ENCODE assay signal across 8 mouse cellular contexts in genomic region chr14:99099267-99099966, GRCm38 (mm10). TPM values are rescaled to one million over a fixed set of nuclear protein-coding genes. Genes with fewer than 3 reads are reported as not detected.
DNase-seq lines count a peak whose midpoint lies in the region; ATAC-seq and TF ChIP-seq lines count a peak whose summit lies in the region.

Gene Pibf1 (plus strand): TSS chr14:99099424.
Gene Dis3 (minus strand): TSS chr14:99099770.

- H3K4me1 ChIP-seq in hindbrain, postnatal 0 days (ENCODE audit: insufficient read depth, low read length): 0 out of 2 replicates have a peak, but pooled peaks cover 3% of the 10 kb centered on the region

- intact Hi-C loops in gastrocnemius, adult 2 months (cut with DNase I): no loop called here
- intact Hi-C loops in left cerebral cortex, adult 2 months (cut with DNase I): loop anchor here (2.0 kb wide), 2 partner anchors 53 to 69 kb away; partner anchors contain the start of genes Bora and Mzt1

- peak; percentile 100 for DNase-seq in ZHBTc4 (ENCODE audit: low read depth, low spot score)
- DNase-seq in gastrocnemius, adult 2 months: peak; percentile 99
- peak; percentile 100 for DNase-seq in hindbrain, postnatal 0 days (ENCODE audit: low spot score)
- DNase-seq in left cerebral cortex, adult 2 months (ENCODE audit: extremely low spot score in 1 of 2, low spot score in 2 of 2): peak; percentile 99
- peak; percentile 99 for DNase-seq in right cerebral cortex, adult 2 months (ENCODE audit: low spot score in 2 of 2)
- peak; percentile 99 for DNase-seq in urinary bladder, postnatal 14 days (ENCODE audit: low spot score)

- H3K4me2 ChIP-seq in hindbrain, postnatal 0 days (ENCODE audit: low read depth, low read length): peak within 1 kb of the TSS; percentile 76

- H3K27ac ChIP-seq in gastrocnemius, adult 2 months: peak within 1 kb of the TSS; percentile 91
- peak within 1 kb of the TSS; percentile 93 for H3K27ac ChIP-seq in hindbrain, postnatal 0 days
- peak within 1 kb of the TSS; percentile 55 for H3K27ac ChIP-seq in left cerebral cortex, adult 2 months

- H3K4me3 ChIP-seq in gastrocnemius, adult 2 months: peak within 1 kb of the TSS; percentile 86
- peak within 1 kb of the TSS; percentile 94 for H3K4me3 ChIP-seq in hindbrain, postnatal 0 days (ENCODE audit: low read length)
- peak within 1 kb of the TSS; percentile 82 for H3K4me3 ChIP-seq in left cerebral cortex, adult 2 months

- H3K9ac ChIP-seq in hindbrain, postnatal 0 days (replicated peaks; ENCODE audit: low read length): peak within 1 kb of the TSS; percentile 90

- no peaks in the 10 kb centered on the region for H3K27me3 ChIP-seq in hindbrain, postnatal 0 days (ENCODE audit: insufficient read depth, low read length)

- under 1% methylated on average over 73 of the region's 73 CpGs for WGBS in hindbrain, postnatal 0 days

- ATAC-seq in common myeloid progenitor, adult 5-6 weeks (replicated peaks; ENCODE audit: low read depth, poor library complexity, severe bottlenecking): peak; percentile 98
- ATAC-seq in hindbrain, postnatal 0 days: peak; percentile 99
- ATAC-seq in megakaryocyte, adult 5-6 weeks (ENCODE audit: poor library complexity, severe bottlenecking): peak; percentile 95

- H3K36me3 ChIP-seq in hindbrain, postnatal 0 days (ENCODE audit: insufficient read depth, low read length): peaks cover 17% of the 10 kb centered on the region; the same call in 1 of the 2 replicates

- H3K9me3 ChIP-seq in hindbrain, postnatal 0 days (ENCODE audit: low read length): no peaks in the 10 kb centered on the region

- TF ChIP-seq CTCF in gastrocnemius, adult 2 months (IDR thresholded peaks at IDR 0.05): no peak
- TF ChIP-seq CTCF in hindbrain, postnatal 0 days (IDR thresholded peaks at IDR 0.05; ENCODE audit: low read depth): no peak
- no peak; the same call in 1 of the 2 replicates for TF ChIP-seq CTCF in left cerebral cortex, adult 2 months (IDR thresholded peaks at IDR 0.05)

RNA-seq across cellular contexts. Expression of gene Pibf1, which starts in this region (rescaled TPM):
- 49.0 and 54.6 TPM in 2 replicates for total RNA-seq in common myeloid progenitor, adult 5-6 weeks (2017)
- total RNA-seq in gastrocnemius, adult 2 months (2021): 10 to 100 TPM in 1 of 2 experiments, 1 to 10 TPM in 1; 5.8 to 11.0 TPM
- total RNA-seq in hindbrain, postnatal 0 days (2014; rRNA removed): 10.1 and 17.0 TPM in 2 replicates
- 13.4 and 15.0 TPM in 2 replicates for polyA plus RNA-seq in hindbrain, postnatal 0 days (2015; fragmentation: Nextera tagmentation; extraction: Ambion mirVana)
- total RNA-seq in left cerebral cortex, adult 2 months (2021): 10 to 100 TPM; 13.6 to 15.0 TPM
- 22.5 and 24.0 TPM in 2 replicates for total RNA-seq in megakaryocyte, adult 5-6 weeks (2015)
- 24.1 and 32.4 TPM in 2 replicates for total RNA-seq in megakaryocyte, adult 5-6 weeks (2017)

RNA-seq across cellular contexts. Expression of gene Dis3, which starts in this region (rescaled TPM):
- 51.2 and 75.0 TPM in 2 replicates for total RNA-seq in common myeloid progenitor, adult 5-6 weeks (2017)
- 10 to 100 TPM; 12.2 to 13.0 TPM for total RNA-seq in gastrocnemius, adult 2 months (2021)
- total RNA-seq in hindbrain, postnatal 0 days (2014; rRNA removed): 13.5 and 16.3 TPM in 2 replicates
- 25.7 and 26.1 TPM in 2 replicates for polyA plus RNA-seq in hindbrain, postnatal 0 days (2015; fragmentation: Nextera tagmentation; extraction: Ambion mirVana)
- total RNA-seq in left cerebral cortex, adult 2 months (2021): 10 to 100 TPM; 17.7 to 18.7 TPM
- 17.6 and 18.2 TPM in 2 replicates for total RNA-seq in megakaryocyte, adult 5-6 weeks (2015)
- 17.2 and 26.1 TPM in 2 replicates for total RNA-seq in megakaryocyte, adult 5-6 weeks (2017)

Comparison
In these comparisons a context has a peak if more than half of its experiments do, and no peak if none do; other contexts are left out.
1. Peak in every context shown above with its lines: DNase-seq, ATAC-seq, H3K4me3 ChIP-seq and H3K27ac ChIP-seq.